Mouse (Mus musculus) embryo, embryonic 10 days (tissue): Measurements from ENCODE around the gene Homez.

ENCODE experiments used
- DNase-seq: peaks from one replicate; pipeline ENCODE4 v3.0.0-alpha.2; 2015; ENCODE audit warnings: low spot score

The Homez gene

DNA sequence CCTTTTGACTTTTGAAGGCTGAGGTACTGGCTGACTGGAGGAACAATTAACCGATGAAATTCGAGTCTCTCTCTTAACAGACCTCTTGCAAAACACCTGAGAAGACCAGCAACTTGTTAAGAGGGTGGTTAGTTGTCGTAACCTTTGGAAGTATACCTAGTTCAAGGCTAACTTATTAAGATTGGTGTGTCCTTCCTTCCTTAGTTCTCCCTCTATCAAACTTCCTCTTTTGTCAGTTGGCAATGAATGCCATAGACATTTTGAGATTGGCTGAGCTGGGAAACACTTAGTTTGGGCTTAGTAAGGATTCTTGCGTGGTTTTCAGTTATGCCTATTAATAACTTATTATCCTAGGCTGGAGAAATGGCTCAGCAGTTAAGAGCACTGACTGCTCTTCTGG lies 2.7 kb downstream of the Homez start:
- no peak for DNase-seq

DNA sequence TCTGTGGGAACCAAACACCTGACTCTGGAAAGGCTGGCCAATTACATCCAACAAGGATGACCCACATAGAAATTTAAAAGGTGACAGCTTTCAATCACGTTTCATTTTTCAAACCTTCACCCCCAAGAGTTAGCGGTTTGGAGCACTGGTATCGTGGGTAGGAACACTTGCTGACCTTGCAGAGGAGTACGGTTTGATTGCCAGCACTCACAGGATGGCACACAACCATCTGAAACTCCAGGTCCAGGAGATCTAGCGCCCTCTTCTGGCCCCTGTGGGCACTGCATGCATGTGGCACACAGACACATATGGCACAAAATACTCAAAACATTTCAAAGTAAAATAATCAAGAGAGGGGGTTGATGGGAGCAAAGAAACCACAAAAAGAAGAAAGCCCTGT lies 3.8 kb downstream of the Homez start:
- peak; percentile 24 for DNase-seq

DNA sequence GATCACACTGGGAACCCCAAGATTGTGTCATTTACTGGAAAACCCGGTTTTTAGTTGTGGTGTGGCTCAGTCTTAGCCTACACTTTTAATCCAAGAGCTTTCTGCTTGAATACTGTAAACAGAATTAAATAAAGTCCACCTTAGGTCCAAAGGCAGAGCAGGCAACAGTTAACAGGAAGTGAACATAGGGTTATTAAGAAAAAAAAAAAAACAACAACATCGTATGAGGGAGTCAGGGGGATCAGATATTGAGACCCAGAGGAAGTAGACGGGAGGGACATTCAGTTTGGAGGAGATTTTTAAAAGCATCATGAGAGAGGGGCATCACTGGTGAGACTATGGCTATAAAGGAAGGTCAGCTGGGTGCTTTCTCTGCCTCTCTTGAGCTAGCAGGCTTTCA lies 4.5 kb downstream of the Homez start:
- DNase-seq, result no peak

DNA sequence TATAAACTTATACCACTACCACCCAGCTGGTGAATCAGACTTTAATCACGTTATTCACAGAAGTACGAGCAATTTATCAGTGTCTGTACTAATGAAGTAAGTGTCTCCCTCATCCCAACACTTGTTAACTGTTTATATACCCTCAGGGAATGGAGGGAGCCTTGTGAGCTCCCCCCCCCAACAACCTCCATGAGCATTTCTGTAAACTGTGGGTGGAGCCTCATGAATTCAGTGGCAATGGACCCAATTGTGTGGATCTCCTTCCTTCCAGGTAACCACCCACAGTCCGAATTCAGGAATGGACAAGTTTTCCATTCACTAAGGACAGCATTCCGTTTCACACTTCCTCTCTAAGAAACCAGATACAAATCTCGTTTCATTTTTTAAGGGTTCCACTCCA lies 5.1 kb downstream of the Homez start:
- DNase-seq, result no peak

DNA sequence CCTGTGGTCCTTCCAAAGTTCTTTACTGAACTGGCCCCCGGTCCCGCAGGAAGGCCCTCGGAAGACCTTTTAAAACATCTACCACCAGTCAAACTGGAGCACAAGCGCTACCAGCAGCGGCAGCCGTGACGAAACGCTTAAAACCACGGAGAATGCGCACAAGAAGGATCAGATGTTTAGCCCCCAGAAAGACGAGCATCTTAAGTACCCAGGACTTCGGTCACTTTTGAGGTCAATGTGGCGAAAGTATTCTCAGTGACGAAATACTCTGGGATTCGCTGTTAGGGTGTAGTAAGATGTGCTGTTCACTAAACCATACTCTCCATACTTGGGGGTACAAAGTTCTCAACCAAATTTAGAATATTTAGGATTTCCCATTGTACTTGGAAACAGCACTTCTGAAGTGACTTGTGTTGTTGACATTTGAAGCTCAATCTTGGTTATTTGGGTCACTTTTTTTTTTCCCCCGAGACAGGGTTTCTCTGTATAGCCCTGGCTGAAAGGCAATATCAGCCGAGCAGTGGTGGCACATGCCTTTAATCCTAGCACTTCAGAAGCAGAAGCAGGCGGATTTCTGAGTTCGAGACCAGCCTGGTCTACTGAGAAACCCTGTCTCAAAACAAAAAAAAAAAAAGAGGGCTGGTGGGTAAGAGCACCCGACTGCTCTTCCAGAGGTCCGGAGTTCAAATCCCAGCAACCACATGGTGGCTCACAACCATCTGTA lies 6.3 kb downstream of the Homez start:
- DNase-seq, result no peak

DNA sequence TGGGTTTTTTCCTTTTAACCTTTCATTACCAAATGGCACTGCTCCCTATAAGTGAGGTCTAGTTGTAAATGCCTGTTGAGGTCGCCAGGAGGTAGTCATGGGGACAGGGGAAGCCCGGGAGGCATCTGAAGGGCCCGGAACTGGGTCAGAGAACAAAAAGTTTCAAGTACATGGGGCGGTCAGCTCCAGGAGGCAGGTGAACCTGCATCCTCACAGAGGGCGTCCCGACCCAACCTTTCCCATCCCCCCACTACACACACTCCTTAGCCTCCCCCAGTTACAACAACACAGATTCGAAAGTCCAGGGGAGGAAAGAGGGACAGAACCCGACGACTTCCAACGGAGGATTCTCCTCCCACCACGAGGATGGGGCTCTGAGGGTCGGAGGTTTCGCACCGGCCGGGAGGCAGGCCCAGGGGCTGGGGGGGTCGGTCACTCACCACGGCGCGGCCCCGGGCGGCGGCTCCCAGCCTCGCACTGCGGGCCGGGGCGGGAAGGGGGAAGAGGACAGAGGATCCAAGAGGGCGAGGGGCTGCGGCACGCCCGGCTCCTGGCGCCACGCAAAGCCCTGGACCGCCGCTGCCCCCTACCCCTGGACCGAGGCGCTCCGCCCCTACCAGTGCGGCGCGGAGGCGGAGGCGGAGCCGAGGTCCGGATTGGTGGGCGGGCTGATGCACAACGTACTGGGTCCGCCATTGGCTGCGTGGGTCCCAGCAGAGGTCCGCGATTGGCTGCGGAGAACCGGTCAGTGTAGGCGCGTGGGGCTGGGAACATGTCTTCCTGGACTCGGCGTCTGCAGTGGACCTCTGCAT lies 7.1 kb downstream of the Homez start:
- peak; percentile 98 for DNase-seq

DNA sequence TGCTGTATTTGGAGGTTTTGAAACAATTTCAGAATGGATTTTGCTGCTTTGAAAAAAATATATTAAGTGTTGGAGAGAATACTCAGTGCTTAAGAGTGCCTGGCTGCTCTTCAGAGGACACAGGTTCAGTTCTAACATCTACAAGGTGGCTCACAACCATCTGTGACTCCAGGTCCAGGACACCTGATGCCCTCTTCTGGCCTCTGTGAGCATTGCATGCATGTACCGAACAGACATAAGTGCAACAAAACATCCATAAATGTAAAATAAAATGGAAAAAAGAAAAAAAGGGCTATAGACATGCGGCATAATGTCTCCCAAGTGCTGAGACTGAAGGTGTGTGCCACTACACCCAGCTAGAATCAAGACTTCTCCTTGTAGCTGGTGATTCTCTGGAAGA lies 10.2 kb downstream of the Homez start:
- peak; percentile 74 for DNase-seq

DNA sequence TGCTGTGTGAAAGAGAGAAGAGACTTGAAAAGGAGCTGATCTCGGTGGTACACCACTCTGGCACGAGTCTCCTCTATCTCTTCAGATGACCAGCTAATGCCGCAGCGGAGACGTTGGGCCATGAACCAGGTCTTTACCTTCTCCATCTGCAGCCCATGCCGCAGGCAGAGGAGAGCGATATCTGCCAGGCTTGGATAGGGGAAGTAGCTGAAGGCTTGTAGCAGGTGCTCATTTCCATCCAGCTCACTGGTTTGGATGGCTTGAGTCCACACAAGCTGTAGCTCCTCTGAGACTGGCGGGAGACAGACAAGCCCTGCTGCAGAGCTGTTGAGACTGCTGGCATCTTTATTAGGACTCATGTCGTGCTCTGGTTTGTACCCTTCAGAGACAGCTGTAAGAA lies 12.9 kb downstream of the Homez start:
- DNase-seq, result no peak

DNA sequence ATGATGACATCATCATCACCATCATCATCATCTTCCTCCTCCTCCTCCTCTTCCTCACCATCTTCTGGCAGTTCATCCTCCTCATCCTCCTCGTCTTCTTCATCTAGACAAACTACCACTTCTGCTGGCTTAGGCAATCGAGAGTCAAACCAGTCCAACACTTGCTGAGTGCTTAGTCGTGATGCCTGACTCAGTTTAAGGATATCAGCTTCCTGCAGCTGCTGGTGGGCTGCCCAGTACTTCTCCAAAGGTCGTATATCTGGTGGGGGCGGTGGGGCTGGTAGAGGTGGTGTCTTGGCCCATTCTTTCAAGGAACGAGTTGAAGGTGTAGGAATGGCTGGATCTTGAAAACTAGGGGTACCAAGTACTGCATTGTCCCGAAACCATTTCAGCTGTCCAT lies 14.1 kb downstream of the Homez start:
- no peak for DNase-seq

DNA sequence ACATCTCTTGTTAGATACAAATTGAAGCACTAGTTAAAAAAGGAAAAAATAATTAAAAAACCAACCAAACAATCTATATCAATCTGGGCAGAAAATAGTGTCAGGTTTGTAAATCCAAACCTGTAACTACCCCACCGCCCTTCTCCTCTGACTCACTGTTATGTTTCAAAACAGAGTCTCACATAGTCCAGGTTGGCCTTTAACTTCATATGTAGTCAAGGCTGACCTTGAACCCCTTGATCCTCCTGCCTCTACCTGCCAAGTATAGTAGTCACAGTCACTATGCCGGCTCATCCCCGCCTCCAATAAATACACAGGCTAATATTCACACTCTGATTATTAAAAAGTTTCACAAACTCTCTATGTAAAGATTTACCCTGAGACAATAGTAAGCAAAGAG lies 15.0 kb downstream of the Homez start:
- no peak for DNase-seq

DNA sequence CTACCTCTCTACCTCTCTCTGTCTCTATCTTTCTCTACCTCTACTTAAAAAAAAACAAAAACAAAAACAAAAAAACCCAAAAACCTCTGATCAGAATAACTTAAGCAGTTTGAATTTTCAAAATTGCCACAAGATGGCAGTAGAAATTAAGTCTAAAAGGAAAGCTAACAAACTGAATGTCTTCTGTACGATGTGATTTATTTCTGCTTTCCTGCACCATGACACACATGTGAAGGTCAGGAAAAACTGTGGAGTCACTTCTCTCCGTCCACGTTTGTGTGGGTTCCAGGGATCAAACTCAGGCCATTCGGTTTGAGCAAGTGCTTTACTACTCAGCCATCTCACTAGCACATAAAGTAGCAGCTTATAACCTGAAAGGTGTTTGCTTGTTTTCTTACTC lies 27.3 kb downstream of the Homez start:
- DNase-seq, result peak; percentile 65

DNA sequence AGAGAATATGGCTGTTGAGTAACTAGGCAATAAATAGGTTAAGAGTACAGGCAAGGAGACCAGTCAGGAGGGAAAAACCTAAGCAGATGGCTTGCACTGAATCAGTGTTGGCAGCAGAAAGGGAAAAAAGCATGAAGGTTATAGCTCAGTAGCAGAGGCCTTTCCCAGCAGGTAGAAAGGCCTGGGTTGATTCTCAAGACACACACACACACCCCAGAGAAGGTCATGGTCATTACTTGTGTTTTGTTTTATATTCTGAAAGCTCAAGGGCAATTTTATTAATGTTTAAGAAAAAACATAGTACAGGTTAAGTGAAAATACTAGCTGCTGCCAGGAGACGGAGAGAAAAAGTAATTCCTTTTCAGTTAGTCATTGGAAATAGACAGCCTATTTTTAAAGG lies 47.0 kb downstream of the Homez start:
- DNase-seq, result no peak

DNA sequence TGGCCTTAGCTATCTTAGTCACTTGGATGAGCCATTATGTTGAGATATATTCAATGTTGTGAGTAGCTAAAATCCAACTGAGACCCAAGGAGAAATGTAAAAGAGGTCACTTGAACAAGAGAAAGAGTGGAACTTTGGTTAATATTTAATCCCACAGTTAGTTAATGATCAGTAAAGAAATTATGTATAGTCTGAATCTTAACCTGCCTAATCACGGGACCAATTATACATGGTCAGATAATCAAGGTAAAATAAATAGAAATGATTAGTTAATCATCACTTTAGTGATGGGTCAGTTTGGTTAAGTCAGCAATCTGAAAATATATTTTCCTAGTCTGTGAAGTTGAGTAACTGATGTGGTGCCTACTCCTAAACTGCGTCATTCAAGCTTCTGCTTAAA lies 48.5 kb downstream of the Homez start:
- DNase-seq, result no peak

DNA sequence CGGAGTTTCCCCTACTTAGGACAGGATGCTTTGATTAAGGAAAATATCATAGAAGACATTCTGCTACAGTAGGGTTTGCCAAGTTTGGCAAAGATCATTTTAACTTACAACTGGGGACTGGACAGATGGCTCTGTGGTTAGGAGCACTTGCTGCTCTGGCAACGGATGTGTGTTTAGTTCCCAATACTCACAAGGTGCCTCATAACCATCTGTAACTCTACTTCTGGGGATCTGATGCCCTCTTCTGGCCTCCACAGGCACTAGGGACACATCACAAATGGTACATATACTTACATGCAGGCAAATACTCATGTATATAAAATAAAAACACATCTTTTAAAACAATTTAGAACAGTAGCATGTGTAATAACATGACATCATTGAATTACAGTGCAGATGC lies 53.0 kb downstream of the Homez start:
- DNase-seq, result peak; percentile 48

DNA sequence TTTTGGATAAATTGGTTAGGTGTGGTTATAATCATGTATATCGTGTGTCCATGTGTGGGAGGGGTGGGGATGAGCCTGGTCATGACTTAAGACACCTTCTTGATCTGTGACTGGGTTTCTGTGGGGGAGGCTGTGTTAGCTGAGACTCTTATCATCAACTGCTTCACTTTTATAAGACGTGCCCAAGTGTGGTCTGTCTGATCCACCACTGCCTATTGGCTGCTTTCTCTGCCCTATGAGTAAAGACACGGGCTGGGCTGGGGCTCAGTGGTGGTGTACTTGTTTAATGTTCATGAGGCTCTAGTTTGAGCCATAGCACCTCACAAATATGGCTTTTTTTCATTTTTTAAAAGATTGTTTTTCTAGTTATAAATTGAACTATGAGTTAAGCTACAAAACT lies 55.0 kb downstream of the Homez start:
- DNase-seq, result no peak

DNA sequence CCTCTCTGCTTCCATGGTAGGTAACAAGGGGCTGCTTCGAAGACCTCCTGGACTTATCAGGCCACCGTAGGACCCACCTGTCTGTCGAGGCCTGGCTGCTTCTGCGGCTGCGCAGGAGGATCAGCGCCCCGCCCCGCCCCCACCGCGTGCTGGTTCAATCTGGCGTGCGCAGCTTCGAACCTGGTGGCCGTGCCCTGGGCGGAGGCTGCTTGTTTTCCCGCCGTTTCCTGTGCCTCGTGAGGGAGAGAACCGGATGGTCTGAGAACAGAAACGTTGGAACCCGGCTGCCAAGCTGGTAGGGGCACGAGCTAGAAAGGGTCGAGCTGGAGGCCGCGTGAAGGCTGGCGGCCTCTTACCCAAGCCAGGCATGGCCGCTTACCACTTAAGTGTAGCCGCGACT lies 56.8 kb downstream of the Homez start, which contains the start of gene Rnf212b:
TSS of gene Rnf212b (plus strand) at position 151 of the 400 bp plus-strand sequence.
- no peak for DNase-seq

DNA sequence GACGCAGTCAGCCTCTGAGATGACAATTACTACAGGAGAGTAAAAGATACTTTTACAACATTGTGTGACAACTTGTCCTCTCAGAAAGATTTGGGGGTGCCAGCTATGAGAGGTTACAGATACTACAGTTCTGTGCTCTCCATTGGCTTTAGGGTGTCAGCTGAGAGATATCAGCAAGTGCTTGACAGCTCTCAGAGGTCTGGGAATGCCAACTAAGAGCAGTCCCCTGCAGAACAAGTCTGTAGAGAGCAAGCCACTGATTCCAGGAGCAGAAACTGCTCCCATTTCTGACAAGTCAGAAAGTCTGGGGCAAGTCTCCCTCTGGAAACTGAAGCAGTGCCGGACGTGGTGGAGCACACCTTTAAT lies 61.1 kb downstream of the Homez start:
- DNase-seq, result no peak

DNA sequence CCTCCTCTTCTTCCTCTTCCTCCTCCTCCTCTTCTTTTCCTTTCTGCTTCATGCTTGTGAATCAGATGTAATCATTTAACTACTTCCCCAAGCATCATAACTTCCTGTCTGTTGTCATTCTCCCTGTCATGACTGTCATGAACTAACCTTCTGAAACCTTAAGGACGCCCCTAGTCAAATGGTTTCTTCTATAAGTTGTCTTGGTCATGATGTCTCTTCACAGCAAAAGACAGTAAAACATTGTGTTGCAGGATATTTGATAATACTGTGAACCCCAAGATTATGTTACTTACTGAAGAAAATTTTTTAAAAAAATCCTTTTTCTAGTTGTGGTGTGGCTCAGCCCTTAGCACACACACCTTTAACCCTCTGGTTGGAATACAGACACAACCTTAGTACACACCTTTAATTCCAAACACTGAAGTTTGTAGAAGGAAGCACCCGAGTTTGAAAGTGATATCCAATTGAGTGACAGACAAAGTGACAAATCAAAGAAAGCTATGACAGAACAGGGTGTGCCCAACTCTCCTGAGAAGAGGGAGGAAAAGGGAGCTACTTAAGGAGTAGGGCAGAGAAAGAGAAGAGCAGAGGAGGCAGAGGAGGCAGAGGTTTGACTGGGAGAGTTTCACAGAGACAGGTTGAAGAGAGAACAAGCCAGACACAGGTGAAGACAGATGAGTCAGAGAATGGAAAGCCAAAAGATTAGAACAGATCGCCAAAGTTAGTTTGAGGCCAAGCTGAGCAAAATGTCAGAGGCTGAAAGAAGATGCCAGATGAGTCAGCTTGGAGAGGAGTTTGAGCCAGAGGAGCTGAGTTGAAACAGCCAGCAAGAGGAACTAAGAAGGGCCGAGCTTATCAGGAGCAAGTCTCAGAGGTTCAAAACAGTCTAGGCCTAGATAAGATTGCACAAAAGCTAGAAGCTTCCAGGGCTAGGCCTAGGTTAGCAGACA lies 61.8 kb downstream of the Homez start:
- no peak for DNase-seq

DNA sequence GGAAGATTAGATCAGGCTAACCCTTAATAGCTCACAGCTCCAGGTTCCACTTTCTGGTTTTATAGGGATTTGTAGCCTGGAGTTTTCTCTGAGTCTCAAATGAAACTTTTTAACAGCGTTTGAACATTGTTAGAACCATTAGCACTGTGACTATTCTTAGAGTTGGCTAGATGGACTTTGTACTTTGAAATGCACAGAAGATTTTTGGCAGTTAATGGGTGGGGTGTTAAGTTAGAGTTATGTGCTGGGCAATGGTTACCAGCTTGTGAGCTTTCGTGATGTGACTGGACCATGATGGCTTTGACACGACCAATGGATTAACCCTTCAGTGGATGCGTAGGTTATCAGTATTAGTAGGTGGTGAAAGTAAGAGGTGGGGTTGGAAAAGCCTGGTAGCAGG lies 64.6 kb downstream of the Homez start:
- DNase-seq, result no peak
